Mouse (Mus musculus): ENCODE results near the gene Fv1.

The Fv1 gene

GRCm38 (mm10) chr4:147884138-147884537, 15.4 kb downstream of the Fv1 start:
- no peak for DNase-seq (ENCODE audit: low read depth, low spot score)

- DNase-seq (ENCODE audit: low read depth, low spot score): no peak
Measured at GRCm38 (mm10) chr4:147886158-147886557, 17.4 kb downstream of the Fv1 start.

DNA sequence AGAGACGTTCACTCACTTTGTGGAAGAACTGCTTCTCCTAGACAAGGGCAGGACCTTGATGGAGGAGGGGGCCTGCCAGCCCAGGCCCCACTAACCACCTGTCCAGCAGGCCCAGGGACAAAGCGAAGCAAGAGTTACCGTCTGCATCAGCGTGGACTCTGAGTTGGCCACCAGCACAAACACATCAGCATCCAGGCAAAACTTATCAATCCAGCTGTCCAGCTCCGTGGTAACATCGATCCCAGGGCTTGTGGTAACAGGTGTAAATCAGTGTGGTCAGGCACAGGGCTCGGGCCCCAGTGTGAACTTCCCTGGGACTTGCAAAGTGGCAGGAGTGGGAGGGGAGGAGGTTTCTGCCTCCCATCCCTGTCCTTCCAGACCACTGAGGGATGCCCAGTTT, 18.5 kb downstream of the Fv1 start:
- no peak for DNase-seq (ENCODE audit: low read depth, low spot score)

DNA sequence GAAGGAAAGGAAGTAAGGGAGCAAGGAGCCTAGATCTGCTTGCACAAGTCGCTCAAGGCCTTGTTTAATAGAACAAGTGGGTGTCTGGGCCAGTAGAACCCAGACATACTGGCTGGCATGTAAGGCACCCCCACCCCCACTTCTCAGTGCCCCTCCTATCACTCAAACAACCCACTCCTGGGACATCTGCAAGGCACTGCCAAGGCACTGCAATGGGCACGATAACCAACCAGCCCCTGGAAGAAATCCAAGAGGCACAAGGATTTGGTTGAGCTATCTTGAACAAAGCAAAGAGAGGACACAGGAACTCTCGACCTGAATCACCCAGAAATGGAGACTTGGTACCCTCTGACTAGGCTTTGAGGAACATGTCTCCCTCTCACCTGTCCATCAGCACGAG, 19.5 kb downstream of the Fv1 start:
- DNase-seq (ENCODE audit: low read depth, low spot score): no peak

- no peak for DNase-seq (ENCODE audit: low read depth, low spot score)
Measured at GRCm38 (mm10) chr4:147890341-147890740, 21.6 kb downstream of the Fv1 start.

GRCm38 (mm10) chr4:147895815-147896330, 27.1 kb downstream of the Fv1 start:
- no peak for DNase-seq (ENCODE audit: low read depth, low spot score)

DNA sequence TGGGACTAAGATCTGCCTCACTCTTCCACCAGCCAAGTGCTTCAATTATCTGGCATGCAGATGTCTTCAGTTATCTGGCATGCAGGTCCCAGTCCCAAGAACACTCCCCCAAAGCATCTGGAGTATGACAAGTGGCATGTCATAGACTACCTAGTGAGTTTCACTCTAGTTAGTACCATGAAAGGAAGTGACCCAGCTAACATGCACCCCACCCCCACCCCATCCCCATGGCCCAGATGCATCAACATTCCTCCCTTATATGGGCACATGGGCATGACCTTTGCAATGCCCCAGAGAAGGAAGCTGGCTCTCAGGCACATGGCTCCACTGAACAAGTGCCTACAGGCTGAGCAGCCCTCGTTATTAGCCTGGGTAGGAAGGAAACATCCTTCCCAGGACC, 27.6 kb downstream of the Fv1 start:
- no peak for DNase-seq (ENCODE audit: low read depth, low spot score)

- DNase-seq (ENCODE audit: low read depth, low spot score): no peak
Measured at GRCm38 (mm10) chr4:147897348-147897747, 28.6 kb downstream of the Fv1 start.

DNA sequence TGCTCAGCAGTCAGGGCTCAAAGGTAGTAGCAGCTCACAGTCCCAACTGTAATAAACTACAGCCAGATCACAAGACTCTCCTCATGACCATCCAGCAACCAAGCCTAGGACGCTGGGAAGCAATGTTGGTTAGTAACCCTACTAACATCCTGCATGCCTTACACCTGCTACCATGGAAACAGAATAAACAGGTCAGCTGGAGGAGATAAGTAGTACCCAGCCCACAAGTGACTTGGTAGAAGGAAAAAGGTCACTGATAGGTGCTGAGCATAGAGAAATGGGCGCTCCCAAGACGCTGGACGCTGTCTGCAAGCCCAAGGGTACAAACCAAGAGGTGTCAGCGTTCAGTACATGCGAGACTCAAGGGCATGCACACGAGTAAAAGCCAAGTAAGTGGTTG, 31.7 kb downstream of the Fv1 start:
- no peak for DNase-seq (ENCODE audit: low read depth, low spot score)

DNA sequence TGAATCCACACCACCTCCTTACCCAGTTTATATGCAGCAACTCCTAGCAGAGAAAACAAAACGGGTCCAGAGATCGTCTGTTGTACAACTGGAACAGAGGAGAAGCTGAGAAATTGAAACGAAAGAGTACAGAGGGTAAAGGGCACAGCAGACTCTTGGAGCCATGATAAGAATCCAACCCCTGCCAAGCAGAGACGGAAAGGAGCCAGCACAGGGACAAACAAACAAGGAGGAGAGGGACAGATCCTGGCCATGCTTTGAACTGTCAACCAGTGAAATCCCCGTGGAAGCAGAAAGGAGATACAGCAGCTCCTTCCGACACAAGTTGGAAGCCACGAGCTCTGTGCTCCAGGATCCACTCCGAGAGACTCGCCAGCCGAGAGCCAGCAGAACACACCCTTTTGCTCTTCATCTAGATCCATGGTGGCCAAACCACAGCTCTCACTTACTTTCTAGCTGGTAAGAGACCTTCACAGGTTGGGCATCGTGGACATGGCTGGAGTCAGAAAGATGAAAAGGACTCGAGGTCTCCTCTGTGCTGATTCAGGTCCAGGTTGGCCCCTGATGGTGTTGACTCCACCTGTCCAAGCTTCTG, 34.2 kb downstream of the Fv1 start:
- no peak for DNase-seq (ENCODE audit: low read depth, low spot score)

- no peak for DNase-seq (ENCODE audit: low read depth, low spot score)
Measured at GRCm38 (mm10) chr4:147903601-147904000, 34.8 kb downstream of the Fv1 start.

GRCm38 (mm10) chr4:147904313-147905089, 35.7 kb downstream of the Fv1 start, which contains the start of gene Mfn2:
Mfn2 (minus strand) TSS chr4:147904704.
- peak; percentile 90 for DNase-seq (ENCODE audit: low read depth, low spot score)

- no peak for DNase-seq (ENCODE audit: low read depth, low spot score)
Measured at GRCm38 (mm10) chr4:147905090-147905659, 36.4 kb downstream of the Fv1 start.

DNA sequence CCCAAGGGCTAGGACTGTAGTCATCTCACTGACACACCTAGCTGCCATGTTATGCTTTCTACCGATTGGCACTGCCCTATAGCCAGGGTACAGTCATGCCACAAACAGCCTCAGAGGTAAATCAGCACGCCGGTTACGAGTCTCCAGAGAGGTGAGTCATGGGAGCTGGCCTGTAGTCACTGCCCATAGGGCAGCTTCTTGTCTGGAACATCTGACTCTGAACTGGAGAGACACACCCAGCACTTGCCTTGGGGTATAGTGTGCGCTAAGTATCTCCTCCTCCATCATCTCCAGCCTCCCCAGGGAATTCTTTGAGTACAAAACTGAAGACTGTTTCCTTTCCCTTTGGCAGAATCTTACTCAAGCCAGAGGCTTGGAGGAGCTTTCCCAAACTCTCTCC, 37.5 kb downstream of the Fv1 start:
- no peak for DNase-seq (ENCODE audit: low read depth, low spot score)

DNA sequence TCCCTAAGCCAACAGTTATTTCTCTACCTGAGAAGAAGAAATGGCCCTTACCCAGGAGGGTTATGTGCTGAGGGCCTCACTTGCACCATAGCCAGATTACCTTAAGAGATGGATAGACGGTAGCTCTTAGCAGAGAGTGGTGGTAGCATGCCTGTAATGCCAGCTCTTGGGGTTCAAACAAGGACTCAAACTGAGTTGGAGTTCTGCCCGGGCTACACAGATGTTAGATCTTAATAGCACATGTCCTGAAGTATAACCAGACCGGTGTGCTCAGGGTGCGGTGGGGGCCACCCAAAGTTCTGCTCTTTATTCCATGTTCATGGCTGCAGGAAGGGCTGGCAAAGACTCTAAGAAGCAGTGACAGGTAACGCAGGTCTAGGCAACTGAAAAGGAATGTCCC, 40.7 kb downstream of the Fv1 start:
- DNase-seq (ENCODE audit: low read depth, low spot score): no peak

- DNase-seq (ENCODE audit: low read depth, low spot score): peak; percentile 38
Measured at GRCm38 (mm10) chr4:147918459-147919121, 49.8 kb downstream of the Fv1 start.
